Mouse (Mus musculus): ENCODE measurements at regions not wholly inside any gene's neighbourhood (a gene's known extent, or its start where the extent isn't known, plus 50 kb on each side); places are given as distances from the start of the nearest gene placed in this dataset.

DNA sequence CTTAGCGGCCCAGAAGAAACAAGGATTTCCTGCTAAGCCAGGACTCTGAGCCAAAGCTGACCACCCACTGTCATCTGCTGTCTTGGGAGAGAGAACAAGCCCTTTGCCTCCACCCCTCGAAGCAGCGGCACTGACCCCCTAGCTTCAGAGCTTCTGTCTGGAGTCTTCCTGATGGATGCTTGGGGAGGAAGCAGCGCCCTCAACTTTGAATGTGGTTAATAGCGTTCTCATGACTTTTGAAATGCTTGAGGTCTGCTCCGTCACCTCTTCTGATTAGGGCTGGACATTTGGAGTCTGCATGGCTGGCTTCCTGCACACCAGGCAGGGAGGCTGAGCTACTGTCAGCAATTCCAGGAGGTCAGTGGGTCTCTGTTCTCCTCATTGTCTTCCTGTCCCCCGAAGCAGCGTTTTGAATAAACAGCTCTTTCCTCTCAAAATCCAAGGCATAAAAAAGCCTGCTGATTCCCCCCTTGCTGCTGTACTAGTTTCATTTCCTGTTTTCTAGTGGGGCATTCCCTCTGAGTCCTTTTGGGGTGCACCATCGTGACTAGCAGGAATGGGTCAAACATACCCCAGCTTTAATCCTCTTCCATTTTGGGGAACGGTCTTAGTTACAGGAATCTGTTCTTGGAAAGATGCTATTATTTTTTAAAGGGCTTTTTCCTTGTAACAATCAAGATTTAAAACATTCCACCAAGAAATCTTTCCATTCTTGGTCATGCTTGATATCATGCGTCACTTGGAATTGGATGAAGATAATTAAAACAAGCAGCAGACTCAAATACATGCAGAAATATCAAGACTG is 256.0 kb downstream of the Ankrd16 start:
- no peak for DNase-seq (ENCODE audit: low read depth, low spot score)

DNA sequence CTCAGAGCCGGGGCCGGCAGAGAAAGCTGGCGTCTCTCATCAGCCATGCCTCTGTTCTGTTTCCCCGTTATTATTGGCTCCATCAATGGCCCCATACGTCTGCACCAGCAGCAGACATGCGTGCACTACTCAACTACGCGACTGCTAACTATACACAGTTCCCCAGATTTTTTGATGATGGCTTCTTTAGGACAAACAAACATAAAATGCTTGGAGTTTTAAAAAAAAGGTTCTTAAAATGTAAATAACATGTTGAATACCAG is 256.6 kb downstream of the Ankrd16 start:
- DNase-seq (ENCODE audit: low read depth, low spot score), result no peak

DNA sequence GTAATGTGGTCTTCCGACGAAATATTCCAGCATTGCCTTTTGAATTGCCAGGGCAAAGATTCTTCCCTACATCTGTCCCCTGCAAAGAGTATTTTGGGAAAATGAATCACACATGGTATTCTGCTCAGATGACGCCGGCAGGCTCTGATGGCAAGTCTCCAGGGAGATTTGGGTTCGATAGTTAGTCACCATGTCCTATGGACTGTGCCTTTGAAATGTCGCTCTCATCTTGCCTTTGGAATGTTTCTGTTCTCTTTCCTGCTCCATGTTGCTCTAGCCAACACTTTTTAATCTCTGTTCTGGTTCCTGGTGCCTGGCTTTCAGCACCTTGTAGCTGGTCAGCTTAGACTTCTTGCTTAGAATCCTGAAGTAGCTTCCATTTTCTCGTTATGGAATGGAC is 252.3 kb downstream of the Itga8 start:
- no peak for DNase-seq (ENCODE audit: low read depth, low spot score)

DNA sequence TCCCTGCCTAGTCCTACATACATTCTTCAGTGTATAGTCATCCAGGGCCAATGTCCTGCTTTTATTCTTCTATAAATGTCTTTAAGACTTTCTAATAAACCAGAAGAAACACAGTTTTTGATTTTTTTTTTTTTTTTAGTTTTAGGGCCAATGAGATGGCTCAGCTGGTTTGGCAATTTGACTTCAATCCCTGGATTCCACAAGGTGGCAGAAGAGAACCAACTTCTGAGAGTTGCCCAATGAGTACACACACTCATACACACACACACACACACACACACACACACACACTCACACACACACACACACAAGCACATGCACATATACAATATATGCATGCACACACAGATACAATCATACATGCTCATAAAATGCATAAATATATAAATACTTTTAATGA is 251.8 kb downstream of the Itga8 start:
- no peak for DNase-seq (ENCODE audit: low read depth, low spot score)

DNA sequence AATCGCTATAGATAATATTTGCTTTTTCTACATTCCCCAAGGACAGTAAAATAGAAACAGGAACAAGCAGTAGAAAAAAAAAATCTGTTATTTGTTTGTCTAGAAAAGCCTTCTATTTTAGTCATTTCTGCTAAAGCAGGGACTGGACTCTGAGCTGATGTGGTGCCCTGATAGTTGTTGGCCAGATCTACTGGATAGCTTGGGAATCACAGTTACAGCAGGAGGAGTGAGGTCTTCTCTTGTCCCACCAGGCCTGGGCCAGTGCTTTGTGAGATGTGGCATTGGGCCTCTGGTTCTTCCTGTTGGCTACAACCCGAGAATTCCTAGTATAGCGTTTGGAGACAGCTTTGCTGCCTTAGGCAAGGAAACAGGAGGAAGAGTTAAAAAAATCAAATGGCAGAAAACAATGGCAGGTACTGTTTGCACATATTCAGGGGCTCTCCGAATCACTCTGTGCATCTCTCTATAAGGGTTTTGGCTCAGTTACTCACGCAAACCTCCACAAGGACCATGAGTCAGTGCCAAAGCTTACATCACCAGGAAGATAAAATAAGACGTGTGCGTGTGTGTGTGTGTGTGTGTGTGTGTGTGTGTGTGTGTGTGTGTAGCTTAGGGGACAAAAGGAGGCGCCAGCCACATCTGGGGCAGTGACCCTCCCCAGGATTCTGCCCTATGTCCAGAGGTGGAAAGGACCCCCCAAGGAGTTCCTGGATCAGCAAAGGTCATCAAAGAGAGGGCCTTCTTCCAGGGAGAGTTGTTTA is 248.1 kb downstream of the Itga8 start:
- no peak for DNase-seq (ENCODE audit: low read depth, low spot score)

DNA sequence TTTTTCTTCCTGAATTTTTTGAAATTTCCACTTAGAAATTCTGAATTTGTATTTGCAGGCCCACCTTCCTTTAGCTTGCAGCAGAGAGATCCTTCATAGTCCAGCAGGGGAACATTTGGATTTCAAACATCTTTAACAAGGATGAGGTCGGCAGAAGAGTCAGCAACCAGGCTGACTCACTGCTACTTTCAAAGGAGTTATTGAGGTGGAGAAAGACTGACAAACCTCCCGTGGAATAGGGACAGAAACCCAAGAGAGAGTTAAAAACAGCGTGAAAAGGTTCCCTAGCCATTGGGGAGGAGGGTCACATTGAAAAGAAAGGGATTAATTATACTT is 247.6 kb downstream of the Itga8 start:
- DNase-seq (ENCODE audit: low read depth, low spot score), result no peak

All from c-Kit-negative CD71-positive TER-119-positive erythroid progenitor cells, embryonic 14.5 days (primary cell).